Mouse (Mus musculus): ENCODE data around the gene Clcn5.

DNA sequence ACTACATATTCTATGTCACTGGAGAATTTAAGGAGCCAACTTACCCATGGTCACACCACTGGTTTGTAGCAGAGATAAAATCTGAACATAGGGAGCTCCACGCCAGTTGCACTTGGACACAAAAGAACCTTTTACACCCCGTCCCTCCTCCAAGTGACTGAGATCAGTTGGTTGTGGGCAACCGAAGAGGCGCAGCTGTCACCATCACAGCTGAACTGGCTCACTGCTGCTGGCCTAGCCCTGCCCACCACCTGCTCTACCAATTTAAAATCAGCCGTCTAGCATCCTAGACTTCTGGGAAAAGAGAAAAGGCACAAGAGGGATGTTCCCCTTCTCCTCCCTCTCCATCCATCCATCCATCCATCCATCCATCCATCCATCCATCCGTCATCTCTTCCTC is 42.6 kb downstream of the Clcn5 start:
- TF ChIP-seq CTCF (IDR thresholded peaks at IDR 0.05; ENCODE audit: control insufficient read depth, insufficient read depth, insufficient read length) (no peak), MAX (IDR thresholded peaks at IDR 0.05) (no peak), FOSL1 (IDR thresholded peaks at IDR 0.05; ENCODE audit: insufficient read depth, low read length, poor library complexity, severe bottlenecking) (no peak), USF1 (IDR thresholded peaks at IDR 0.05; ENCODE audit: low read depth) (no peak)

All from C2C12 (cell line).